1 mouse cellular context compared by ENCODE assay signal in the genomic region with DNA sequence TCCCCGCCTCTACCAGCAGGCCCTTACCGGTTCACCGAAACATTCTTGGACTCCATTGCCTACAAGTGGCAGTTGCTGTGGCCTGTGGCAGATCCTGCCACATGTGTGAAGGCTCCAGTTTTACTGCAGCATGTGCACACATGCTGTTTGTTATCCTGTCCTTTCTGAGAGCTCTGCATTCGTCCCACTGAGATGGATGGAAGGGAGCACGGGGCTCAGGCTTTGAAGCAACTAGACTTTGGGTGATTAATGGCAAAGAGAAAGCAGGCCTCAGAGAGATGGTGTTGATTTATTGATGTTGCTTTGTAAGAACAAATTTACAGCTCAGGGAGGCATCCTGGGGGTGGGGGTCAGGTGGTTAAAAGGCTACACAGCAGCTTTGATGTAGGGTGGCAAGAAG.
TF ChIP-seq lines count a peak whose summit lies in the region.

No protein-coding gene starts in this region.

TF ChIP-seq in MEL, 35 proteins besides CTCF, POLR2A, EP300 and RAD21:
- TF ChIP-seq NELFE (IDR thresholded peaks at IDR 0.05; ENCODE audit: low read depth, low read length) (no peak), UBTF (IDR thresholded peaks at IDR 0.05; ENCODE audit: borderline replicate concordance, insufficient read depth, low read depth, low read length) (no peak), CHD2 (IDR thresholded peaks at IDR 0.05; ENCODE audit: low read length) (no peak), POLR2AphosphoS2 (IDR thresholded peaks at IDR 0.05; ENCODE audit: low read length) (0 out of 2 replicates have a peak, but pooled peaks have one; percentile 8), CHD1 (IDR thresholded peaks at IDR 0.05; ENCODE audit: low read depth, low read length) (no peak), USF2 (IDR thresholded peaks at IDR 0.05; ENCODE audit: borderline replicate concordance in 1 of 2, insufficient read depth in 1 of 2, low read depth in 1 of 2, low read length in 2 of 2) (no peak)
